Mouse (Mus musculus): ENCODE measurements around the gene Comtd1. TPM values are rescaled to one million over a fixed set of nuclear protein-coding genes. Genes with fewer than 3 reads are reported as not detected.

Gene Comtd1
- 29.7 TPM for polyA plus RNA-seq (2015; fragmentation: Illumina TruSeq; extraction: RNeasy Lipid Tissue Mini Kit (QIAGEN cat#74804); ENCODE audit: low read depth, low replicate concordance)

DNA sequence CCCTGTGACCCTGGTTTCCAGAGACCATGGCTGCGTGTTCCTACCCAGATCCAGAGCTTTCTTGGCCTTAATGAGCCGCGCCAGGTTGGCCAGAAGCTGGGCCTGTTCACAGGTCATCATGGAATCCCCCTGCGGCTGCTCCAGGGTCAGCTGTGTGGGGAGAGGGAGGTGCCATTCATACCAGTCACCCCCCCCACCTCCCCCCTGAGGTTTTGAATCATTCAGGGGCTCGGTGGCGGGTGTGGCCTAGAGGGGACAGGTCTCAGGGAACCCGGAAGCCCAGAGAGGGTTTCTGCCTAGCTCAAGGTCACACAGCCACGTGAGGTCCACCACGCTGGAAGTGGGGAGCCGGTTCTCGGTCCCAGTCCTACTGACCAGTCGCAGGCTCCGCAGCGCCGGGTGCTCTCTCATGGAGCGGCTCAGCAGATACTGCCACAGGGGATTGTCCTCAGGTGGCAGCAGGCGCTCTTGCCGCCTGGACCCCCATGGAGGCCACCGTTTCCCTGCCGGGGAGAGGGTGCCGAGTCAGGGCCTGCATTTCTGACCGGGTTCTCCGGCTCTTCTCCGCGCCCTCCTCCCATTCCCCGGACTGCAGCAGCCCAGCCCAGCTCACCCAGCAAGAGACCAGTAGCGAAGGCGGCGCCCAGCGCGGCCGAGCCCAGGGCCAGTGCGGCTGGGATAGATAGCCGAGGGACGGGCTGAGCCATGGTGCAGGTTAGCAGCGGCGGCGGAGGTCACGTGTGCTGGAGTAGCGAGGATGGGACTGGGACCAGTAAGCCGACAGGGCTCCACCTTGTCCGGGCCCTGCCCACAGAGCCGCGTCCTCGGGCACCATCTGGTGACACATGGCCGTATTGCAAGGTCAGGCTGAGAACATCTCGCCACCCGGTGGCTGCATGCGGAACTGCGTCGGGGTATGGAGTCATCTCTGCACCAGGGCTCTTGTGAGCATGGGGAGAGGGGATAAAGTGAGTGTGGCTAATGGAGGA, at the start of gene Comtd1:
Gene Comtd1, minus strand, starts transcription at position 812 of the 989 bp plus-strand sequence.

DNA sequence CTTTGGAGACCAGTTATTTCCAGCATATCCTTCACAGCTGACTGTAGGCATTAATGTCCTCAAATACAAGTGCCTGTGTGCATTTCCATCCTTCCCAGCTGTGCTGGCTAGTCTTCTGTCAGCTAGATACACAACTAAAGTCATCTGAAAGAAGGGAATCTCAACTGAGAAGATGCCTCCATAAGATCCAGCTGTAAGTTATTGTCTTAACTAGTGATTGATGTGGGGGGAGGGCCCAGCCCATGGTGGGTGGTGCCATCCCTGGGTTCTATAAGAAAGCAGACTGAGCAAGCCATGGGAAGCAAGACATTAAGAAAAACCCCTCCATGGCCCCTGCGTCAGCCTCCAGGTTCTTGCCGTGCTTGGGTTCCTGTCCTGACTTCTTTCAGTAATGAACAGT, 23.8 kb downstream of the Comtd1 start, which contains the start of gene Vdac2:
Gene Vdac2, plus strand, starts transcription at position 301 of the 400 bp plus-strand sequence.

Other genes starting within 250 kb of the Comtd1 start
- gene Dupd1, start 134.4 kb downstream of the Comtd1 start, polyA plus RNA-seq (2015; fragmentation: Illumina TruSeq; extraction: RNeasy Lipid Tissue Mini Kit (QIAGEN cat#74804); ENCODE audit: low read depth, low replicate concordance), result not detected
- gene Samd8, start 98.4 kb downstream of the Comtd1 start, polyA plus RNA-seq (2015; fragmentation: Illumina TruSeq; extraction: RNeasy Lipid Tissue Mini Kit (QIAGEN cat#74804); ENCODE audit: low read depth, low replicate concordance), result 33.5 TPM
- not detected for gene Dusp13, start 97.8 kb downstream of the Comtd1 start, polyA plus RNA-seq (2015; fragmentation: Illumina TruSeq; extraction: RNeasy Lipid Tissue Mini Kit (QIAGEN cat#74804); ENCODE audit: low read depth, low replicate concordance)
- 270 TPM for gene Vdac2, start 23.7 kb downstream of the Comtd1 start, polyA plus RNA-seq (2015; fragmentation: Illumina TruSeq; extraction: RNeasy Lipid Tissue Mini Kit (QIAGEN cat#74804); ENCODE audit: low read depth, low replicate concordance)
- gene Zfp503, start 140.6 kb upstream of the Comtd1 start, polyA plus RNA-seq (2015; fragmentation: Illumina TruSeq; extraction: RNeasy Lipid Tissue Mini Kit (QIAGEN cat#74804); ENCODE audit: low read depth, low replicate concordance), result 2.2 TPM
- 2.2 TPM for gene Lrmda, start 170.7 kb upstream of the Comtd1 start, polyA plus RNA-seq (2015; fragmentation: Illumina TruSeq; extraction: RNeasy Lipid Tissue Mini Kit (QIAGEN cat#74804); ENCODE audit: low read depth, low replicate concordance)